ENCODE assay signal across 27 mouse cellular contexts in genomic region chrX:140936271-140936670, GRCm38 (mm10). TPM values are rescaled to one million over a fixed set of nuclear protein-coding genes. Genes with fewer than 3 reads are reported as not detected.
"Had no signal": no experiment of that assay in that cellular context is flagged by ENCODE, and none has a peak within 500 bp of the region (broad histone marks: within the 10 kb centered on the region; RNA-seq: fewer than 3 reads in every experiment).

No protein-coding gene starts in this region.

- DNase-seq: gastrocnemius, postnatal 14 days; gastrocnemius, postnatal 36 days; heart, adult 11 months; heart, postnatal 14 days; heart, postnatal 36 days; kidney, adult 11 months; kidney, adult 2 months; kidney, postnatal 14 days; kidney, postnatal 36 days; liver; liver, embryonic 13.5 days had no signal

- H3K4me1 ChIP-seq: heart, embryonic 10.5 days; hindbrain, embryonic 13.5 days; hindbrain, embryonic 15.5 days; kidney, embryonic 15.5 days; limb, embryonic 10.5 days; limb, embryonic 12.5 days; liver, embryonic 13.5 days; liver, embryonic 15.5 days had no signal

- H3K36me3 ChIP-seq: heart, embryonic 10.5 days; heart, embryonic 13.5 days; hindbrain, embryonic 13.5 days; hindbrain, embryonic 15.5 days; kidney, embryonic 15.5 days; limb, embryonic 10.5 days; limb, embryonic 12.5 days; liver, embryonic 13.5 days; liver, embryonic 15.5 days had no signal

- H3K27ac ChIP-seq: heart, embryonic 10.5 days; heart, embryonic 13.5 days; hindbrain, embryonic 13.5 days; hindbrain, embryonic 15.5 days; hindbrain, postnatal 0 days; kidney, embryonic 15.5 days; kidney, postnatal 0 days; left cerebral cortex, adult 2 months; limb, embryonic 10.5 days; limb, embryonic 12.5 days; liver, embryonic 13.5 days; liver, embryonic 15.5 days had no signal

- H3K9me3 ChIP-seq: heart, embryonic 10.5 days; heart, embryonic 13.5 days; hindbrain, embryonic 13.5 days; hindbrain, embryonic 15.5 days; kidney, embryonic 15.5 days; limb, embryonic 10.5 days; limb, embryonic 12.5 days; liver, embryonic 13.5 days; liver, embryonic 15.5 days had no signal

- H3K4me2 ChIP-seq: heart, embryonic 13.5 days; hindbrain, embryonic 13.5 days; hindbrain, embryonic 15.5 days; kidney, embryonic 15.5 days; limb, embryonic 12.5 days; liver, embryonic 11.5 days; liver, embryonic 13.5 days; liver, embryonic 15.5 days had no signal

- ATAC-seq: hindbrain, postnatal 0 days; intestine, embryonic 16.5 days had no signal

- H3K9ac ChIP-seq: heart, embryonic 13.5 days; hindbrain, embryonic 13.5 days; hindbrain, embryonic 15.5 days; kidney, embryonic 15.5 days; limb, embryonic 12.5 days; liver, embryonic 13.5 days; liver, embryonic 15.5 days had no signal

- H3K4me3 ChIP-seq: heart, embryonic 10.5 days; heart, embryonic 13.5 days; hindbrain, embryonic 13.5 days; hindbrain, embryonic 15.5 days; kidney, embryonic 15.5 days; left cerebral cortex, adult 2 months; limb, embryonic 10.5 days; limb, embryonic 12.5 days; liver, embryonic 13.5 days; liver, embryonic 15.5 days had no signal

RNA-seq across cellular contexts. Expression of gene Vsig1, which starts 28.9 kb away (rescaled TPM):
- polyA plus RNA-seq: heart, embryonic 10.5 days; heart, postnatal 0 days; hindbrain, embryonic 11.5 days; hindbrain, embryonic 13.5 days; hindbrain, embryonic 15.5 days; hindbrain, postnatal 0 days; limb, embryonic 10.5 days; limb, embryonic 12.5 days; limb, embryonic 14.5 days; liver, embryonic 13.5 days; liver, embryonic 15.5 days had no signal
